Mouse (Mus musculus): Measurements from ENCODE around the gene Mtmr14. TPM values are rescaled to one million over a fixed set of nuclear protein-coding genes. Genes with fewer than 3 reads are reported as not detected.

The Mtmr14 gene
- polyA plus RNA-seq, 1 experiment from 2014 or later, result 16.8 TPM

GRCm38 (mm10) chr6:113306322-113306985, 68.8 kb downstream of the Mtmr14 start:
- H3K36me3 ChIP-seq (ENCODE audit: control insufficient read depth, insufficient read depth), result peaks cover 14% of the 10 kb centered on the region
- H3K4me2 ChIP-seq (ENCODE audit: low read depth, low read length), result peak overlapping the region; percentile 97
- under 1% methylated on average over 50 of the region's 50 CpGs for WGBS (ENCODE audit: insufficient replicate concordance)
- H3K4me3 ChIP-seq (ENCODE audit: low read depth, low read length), result peak overlapping the region; percentile 92
- peak; percentile 94 for ATAC-seq (ENCODE audit: low read depth)
- no peaks in the 10 kb centered on the region for H3K27me3 ChIP-seq (ENCODE audit: control insufficient read depth, insufficient read depth, low read depth, low read length)
- peak overlapping the region; percentile 97 for H3K27ac ChIP-seq (ENCODE audit: low read length)
- H3K9me3 ChIP-seq (replicated peaks; ENCODE audit: control insufficient read depth, low read length), result no peaks in the 10 kb centered on the region
- peak overlapping the region; percentile 97 for H3K9ac ChIP-seq (ENCODE audit: low read depth, low read length)
- H3K4me1 ChIP-seq (ENCODE audit: control insufficient read depth, low read depth, low read length), result peaks cover 19% of the 10 kb centered on the region

DNA sequence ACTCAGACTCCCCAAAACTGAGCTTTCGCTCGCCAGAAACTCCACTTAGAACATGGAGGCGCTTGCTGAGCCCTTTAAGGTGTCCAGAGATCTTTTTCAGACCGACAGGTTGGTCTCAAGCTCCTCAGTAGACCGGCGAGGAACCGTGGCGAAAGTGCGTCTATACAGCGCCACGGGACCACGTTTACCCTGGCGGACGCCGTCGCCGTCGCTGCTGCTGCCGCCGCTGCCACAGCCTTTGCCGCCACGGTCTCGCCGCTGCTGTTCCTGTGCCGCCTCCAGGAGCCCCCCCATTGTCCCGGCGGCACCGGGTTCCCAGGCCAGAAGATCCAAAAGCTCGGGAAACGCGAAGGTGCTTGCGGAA, 69.3 kb downstream of the Mtmr14 start, which contains the start of gene Brpf1:
Brpf1 (plus strand) TSS at position 152 of the 364 bp plus-strand sequence.
- under 1% methylated on average over 32 of the region's 32 CpGs for WGBS (ENCODE audit: insufficient replicate concordance)
- Histone ChIP-seq H3K9ac (ENCODE audit: low read depth, low read length) (peak within 1 kb of the TSS; percentile 97), H3K9me3 (replicated peaks; ENCODE audit: control insufficient read depth, low read length) (no peaks in the 10 kb centered on the region), H3K4me2 (ENCODE audit: low read depth, low read length) (peak within 1 kb of the TSS; percentile 97), H3K36me3 (ENCODE audit: control insufficient read depth, insufficient read depth) (peaks cover 14% of the 10 kb centered on the region), H3K4me1 (ENCODE audit: control insufficient read depth, low read depth, low read length) (peaks cover 19% of the 10 kb centered on the region), H3K27me3 (ENCODE audit: control insufficient read depth, insufficient read depth, low read depth, low read length) (no peaks in the 10 kb centered on the region), H3K27ac (ENCODE audit: low read length) (peak within 1 kb of the TSS; percentile 97), H3K4me3 (ENCODE audit: low read depth, low read length) (peak within 1 kb of the TSS; percentile 92)
- peak; percentile 35 for ATAC-seq (ENCODE audit: low read depth)

DNA sequence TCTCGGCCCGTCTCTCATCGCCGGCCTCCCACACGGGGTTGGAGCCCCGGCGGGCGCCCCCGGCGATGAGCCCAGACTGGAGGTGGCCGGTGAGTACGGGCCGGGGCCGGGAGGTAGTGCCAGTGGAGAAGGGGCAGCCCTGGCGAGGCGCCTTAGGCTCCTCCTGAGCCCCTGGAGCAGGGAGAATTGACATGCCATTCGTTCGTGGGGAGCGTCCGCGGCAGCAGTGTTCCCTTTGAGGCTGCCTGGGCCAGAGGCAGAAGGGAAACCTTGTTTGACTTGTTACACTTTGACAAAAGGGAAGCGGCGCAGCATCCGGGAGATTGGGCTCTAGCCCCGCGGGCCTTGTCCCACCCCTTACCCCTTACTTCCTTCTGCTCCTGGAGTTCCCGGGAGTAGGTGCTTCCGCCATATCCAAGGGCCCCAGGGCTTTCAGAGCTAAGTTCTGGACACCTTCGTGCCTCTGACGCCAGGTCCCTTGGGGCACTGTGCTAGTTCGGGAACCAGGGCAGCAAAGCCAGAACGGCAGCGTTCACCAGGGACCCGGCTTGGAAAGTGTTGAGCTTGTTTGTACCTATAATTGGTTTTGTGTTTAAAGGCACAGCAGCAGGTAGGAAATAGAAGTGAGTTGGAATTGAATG, 70.0 kb downstream of the Mtmr14 start:
- WGBS (ENCODE audit: insufficient replicate concordance), result under 1% methylated on average over 24 of the region's 34 CpGs
- peaks cover 19% of the 10 kb centered on the region for H3K4me1 ChIP-seq (ENCODE audit: control insufficient read depth, low read depth, low read length)

GRCm38 (mm10) chr6:113308141-113308540, 70.5 kb downstream of the Mtmr14 start:
- WGBS (ENCODE audit: insufficient replicate concordance), result 19% methylated on average over 5 of the region's 5 CpGs
- Histone ChIP-seq H3K9ac (ENCODE audit: low read depth, low read length) (peak overlapping the region; percentile 97), H3K27ac (ENCODE audit: low read length) (peak overlapping the region; percentile 97), H3K27me3 (ENCODE audit: control insufficient read depth, insufficient read depth, low read depth, low read length) (no peaks in the 10 kb centered on the region), H3K36me3 (ENCODE audit: control insufficient read depth, insufficient read depth) (peaks cover 22% of the 10 kb centered on the region), H3K4me2 (ENCODE audit: low read depth, low read length) (peak overlapping the region; percentile 97), H3K9me3 (replicated peaks; ENCODE audit: control insufficient read depth, low read length) (no peaks in the 10 kb centered on the region), H3K4me1 (ENCODE audit: control insufficient read depth, low read depth, low read length) (peaks cover 19% of the 10 kb centered on the region), H3K4me3 (ENCODE audit: low read depth, low read length) (peak overlapping the region; percentile 92)
- ATAC-seq (ENCODE audit: low read depth), result no peak

More for the DNA sequence above, 70.0 kb downstream of the Mtmr14 start:
- Histone ChIP-seq H3K9me3 (replicated peaks; ENCODE audit: control insufficient read depth, low read length) (no peaks in the 10 kb centered on the region), H3K27ac (ENCODE audit: low read length) (peak overlapping the region; percentile 97), H3K4me3 (ENCODE audit: low read depth, low read length) (peak overlapping the region; percentile 92), H3K27me3 (ENCODE audit: control insufficient read depth, insufficient read depth, low read depth, low read length) (no peaks in the 10 kb centered on the region), H3K36me3 (ENCODE audit: control insufficient read depth, insufficient read depth) (peaks cover 19% of the 10 kb centered on the region), H3K4me2 (ENCODE audit: low read depth, low read length) (peak overlapping the region; percentile 97), H3K9ac (ENCODE audit: low read depth, low read length) (peak overlapping the region; percentile 97)
- no peak for ATAC-seq (ENCODE audit: low read depth)

GRCm38 (mm10) chr6:113315972-113316371, 78.3 kb downstream of the Mtmr14 start:
- no peak overlapping the region for H3K27ac ChIP-seq (ENCODE audit: low read length)
- no peak for ATAC-seq (ENCODE audit: low read depth)
- no peaks in the 10 kb centered on the region for H3K27me3 ChIP-seq (ENCODE audit: control insufficient read depth, insufficient read depth, low read depth, low read length)
- H3K4me2 ChIP-seq (ENCODE audit: low read depth, low read length), result no peak overlapping the region
- H3K4me1 ChIP-seq (ENCODE audit: control insufficient read depth, low read depth, low read length), result no peaks in the 10 kb centered on the region
- H3K36me3 ChIP-seq (ENCODE audit: control insufficient read depth, insufficient read depth), result peaks cover 66% of the 10 kb centered on the region
- H3K9me3 ChIP-seq (replicated peaks; ENCODE audit: control insufficient read depth, low read length), result no peaks in the 10 kb centered on the region
- no peak overlapping the region for H3K9ac ChIP-seq (ENCODE audit: low read depth, low read length)
- H3K4me3 ChIP-seq (ENCODE audit: low read depth, low read length), result no peak overlapping the region
- WGBS (ENCODE audit: insufficient replicate concordance), result 82% methylated on average over 3 of the region's 3 CpGs

DNA sequence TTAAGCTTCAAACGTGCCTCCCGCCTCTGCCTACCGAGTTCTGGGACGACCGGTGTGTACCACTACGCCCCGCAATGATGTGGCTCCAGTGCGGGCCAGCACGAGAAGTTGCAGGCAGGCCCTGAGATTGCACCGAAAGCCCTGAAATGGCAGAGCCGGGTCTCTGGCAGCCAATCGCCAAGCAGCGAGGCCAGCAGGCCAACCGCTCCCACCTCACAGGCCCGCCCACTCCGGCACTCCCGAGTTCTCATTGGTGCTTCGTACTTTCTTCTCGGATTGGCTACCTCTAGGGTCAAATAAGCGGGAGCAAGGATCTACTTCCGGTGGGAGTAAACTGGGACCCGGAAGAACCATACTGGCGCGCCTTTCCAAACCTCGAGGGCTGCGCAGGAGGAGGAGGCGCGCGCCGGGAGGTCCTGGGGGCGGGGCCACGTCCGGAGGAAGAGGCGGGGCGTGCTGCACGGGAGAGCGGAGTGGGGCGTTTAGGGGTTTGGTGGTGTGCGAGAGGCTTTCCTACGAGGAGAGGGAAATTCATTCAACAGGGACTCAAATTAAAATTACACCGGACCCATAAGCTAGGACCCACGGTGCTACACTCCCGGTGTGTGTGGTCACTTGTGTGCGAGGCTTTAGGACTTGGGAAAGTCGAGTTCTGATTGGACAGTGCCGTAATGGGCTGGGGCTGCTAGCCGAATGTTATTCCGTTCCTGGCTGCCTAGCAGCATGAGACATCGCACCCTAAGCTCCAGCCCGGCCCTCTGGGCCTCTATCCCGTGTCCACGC, 89.1 kb downstream of the Mtmr14 start, which contains the start of gene Ogg1:
Ogg1 (plus strand) TSS at position 440 of the 783 bp plus-strand sequence.
- peaks cover 25% of the 10 kb centered on the region for H3K4me1 ChIP-seq (ENCODE audit: control insufficient read depth, low read depth, low read length)
- no peaks in the 10 kb centered on the region for H3K9me3 ChIP-seq (replicated peaks; ENCODE audit: control insufficient read depth, low read length)
- H3K27me3 ChIP-seq (ENCODE audit: control insufficient read depth, insufficient read depth, low read depth, low read length), result no peaks in the 10 kb centered on the region
- WGBS (ENCODE audit: insufficient replicate concordance), result under 1% methylated on average over 52 of the region's 52 CpGs
- peak within 1 kb of the TSS; percentile 90 for H3K27ac ChIP-seq (ENCODE audit: low read length)
- peak within 1 kb of the TSS; percentile 77 for H3K9ac ChIP-seq (ENCODE audit: low read depth, low read length)
- ATAC-seq (ENCODE audit: low read depth), result peak; percentile 95
- H3K4me2 ChIP-seq (ENCODE audit: low read depth, low read length), result peak within 1 kb of the TSS; percentile 95
- peak within 1 kb of the TSS; percentile 70 for H3K4me3 ChIP-seq (ENCODE audit: low read depth, low read length)
- H3K36me3 ChIP-seq (ENCODE audit: control insufficient read depth, insufficient read depth), result peaks cover 33% of the 10 kb centered on the region

DNA sequence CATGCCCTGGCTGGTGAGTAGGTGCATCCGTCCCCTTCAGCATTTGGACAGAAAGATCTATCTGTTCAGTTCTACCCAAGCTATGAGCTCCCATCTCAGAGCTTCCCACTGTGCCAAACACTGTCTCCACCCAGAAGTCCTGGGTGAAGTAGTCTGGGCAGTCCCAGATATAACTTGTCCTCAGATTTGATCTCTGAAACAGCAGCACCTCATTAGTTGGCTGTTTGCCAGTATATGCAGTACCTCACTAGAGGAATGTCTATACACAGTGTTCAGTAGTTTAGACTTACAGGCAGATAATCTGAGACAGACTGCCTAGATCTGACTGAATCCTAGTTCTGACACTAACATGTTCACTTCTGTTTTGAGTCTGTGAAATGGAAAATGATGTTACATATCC, 91.8 kb downstream of the Mtmr14 start:
- WGBS (ENCODE audit: insufficient replicate concordance), result 61% methylated on average over 1 of the region's 1 CpGs
- H3K27ac ChIP-seq (ENCODE audit: low read length), result no peak overlapping the region
- no peaks in the 10 kb centered on the region for H3K27me3 ChIP-seq (ENCODE audit: control insufficient read depth, insufficient read depth, low read depth, low read length)
- H3K4me2 ChIP-seq (ENCODE audit: low read depth, low read length), result no peak overlapping the region
- H3K9ac ChIP-seq (ENCODE audit: low read depth, low read length), result no peak overlapping the region
- H3K4me3 ChIP-seq (ENCODE audit: low read depth, low read length), result no peak overlapping the region
- H3K9me3 ChIP-seq (replicated peaks; ENCODE audit: control insufficient read depth, low read length), result no peaks in the 10 kb centered on the region
- peaks cover 12% of the 10 kb centered on the region for H3K36me3 ChIP-seq (ENCODE audit: control insufficient read depth, insufficient read depth)
- no peak for ATAC-seq (ENCODE audit: low read depth)
- H3K4me1 ChIP-seq (ENCODE audit: control insufficient read depth, low read depth, low read length), result peaks cover 25% of the 10 kb centered on the region

DNA sequence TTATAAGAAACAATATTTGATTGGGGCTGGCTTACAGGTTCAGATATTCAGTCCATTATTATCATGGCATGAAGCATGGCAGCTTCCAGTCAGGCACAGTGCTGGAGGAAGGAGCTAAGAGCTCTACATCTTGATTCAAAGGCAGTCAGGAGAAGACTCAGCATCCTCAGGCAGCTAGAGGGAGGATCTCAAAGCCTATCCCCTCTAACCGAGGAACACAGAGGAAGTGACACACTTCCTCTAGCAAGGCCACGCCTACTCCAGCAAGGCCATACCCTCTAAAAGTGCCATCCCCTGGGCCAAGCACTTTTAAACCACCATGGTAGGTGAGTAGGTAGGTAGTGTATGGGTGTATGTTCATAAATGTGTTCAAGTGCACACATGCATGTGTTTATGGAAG, 92.9 kb downstream of the Mtmr14 start:
- Histone ChIP-seq H3K4me3 (ENCODE audit: low read depth, low read length) (no peak overlapping the region), H3K27me3 (ENCODE audit: control insufficient read depth, insufficient read depth, low read depth, low read length) (no peaks in the 10 kb centered on the region), H3K9ac (ENCODE audit: low read depth, low read length) (no peak overlapping the region), H3K36me3 (ENCODE audit: control insufficient read depth, insufficient read depth) (peaks cover 6% of the 10 kb centered on the region), H3K27ac (ENCODE audit: low read length) (no peak overlapping the region; the same call in 1 of the 2 replicates), H3K4me1 (ENCODE audit: control insufficient read depth, low read depth, low read length) (peaks cover 25% of the 10 kb centered on the region), H3K9me3 (replicated peaks; ENCODE audit: control insufficient read depth, low read length) (no peaks in the 10 kb centered on the region), H3K4me2 (ENCODE audit: low read depth, low read length) (no peak overlapping the region)
- WGBS (ENCODE audit: insufficient replicate concordance), result 6% methylated on average over 2 of the region's 2 CpGs
- ATAC-seq (ENCODE audit: low read depth), result no peak

All from liver, embryonic 16.5 days (tissue).